Mouse (Mus musculus): ENCODE results near the gene Myh4.

- TF ChIP-seq CTCF (IDR thresholded peaks at IDR 0.05; ENCODE audit: low read depth, low read length) = no peak
- TF ChIP-seq POLR2A (IDR thresholded peaks at IDR 0.05; ENCODE audit: borderline replicate concordance, low read depth, low read length) = no peak
These were observed 1.0 kb upstream of the Myh4 start for GRCm38 (mm10) chr11:67236799-67237198.
